Mouse (Mus musculus) E14TG2a.4 (cell line): ENCODE measurements around the gene Ano10.

Source experiments
- CTCF ChIP-seq: conservative IDR thresholded peaks from 2 replicates; pipeline ENCODE4 v1.5.1; 2014; ENCODE audit warnings: low read length
- POU5F1 ChIP-seq: IDR thresholded peaks from 2 replicates; pipeline ENCODE4 v1.6.1; 2014; ENCODE audit warnings: low read length, borderline replicate concordance

GRCm38 (mm10) chr9:122287526-122287925 lies 6.7 kb downstream of the Ano10 start:
- TF ChIP-seq CTCF: no peak
- no peak for TF ChIP-seq POU5F1
